Mouse (Mus musculus) limb, embryonic 15.5 days (tissue): ENCODE results near the gene Ryr3. TPM values are rescaled to one million over a fixed set of nuclear protein-coding genes. Genes with fewer than 3 reads are reported as not detected.

Experiments used
- ATAC-seq: fragments of 200-750 bp; cut with Nextera tagmentation; 2 replicates; pipeline ENCODE4 v1.8.0; 2017; ENCODE audit warnings: low read depth, moderate TSS enrichment; ENCODE audit not compliant: insufficient number of reproducible peaks, low FRiP score, low TSS enrichment
- H3K27ac ChIP-seq: fragments of 300-500 bp; sonication (generic); 2 replicates; pipeline ENCODE4 v1.5.1; 2015; ENCODE audit warnings: moderate library complexity, mild to moderate bottlenecking, inconsistent platforms
- H3K27me3 ChIP-seq: fragments of 300-500 bp; sonication (generic); 2 replicates; pipeline ENCODE4 v1.6.1; 2015; ENCODE audit warnings: inconsistent platforms
- H3K36me3 ChIP-seq: fragments of 300-500 bp; sonication (generic); 2 replicates; pipeline ENCODE4 v1.6.1; 2015; ENCODE audit warnings: inconsistent platforms
- H3K4me1 ChIP-seq: fragments of 300-500 bp; sonication (generic); 2 replicates; pipeline ENCODE4 v1.6.1; 2015; ENCODE audit warnings: inconsistent platforms
- H3K4me2 ChIP-seq: fragments of 300-500 bp; sonication (generic); 2 replicates; pipeline ENCODE4 v1.6.1; 2015; ENCODE audit warnings: mild to moderate bottlenecking, inconsistent platforms
- H3K4me3 ChIP-seq: fragments of 300-500 bp; sonication (generic); 2 replicates; pipeline ENCODE4 v1.5.1; 2015; ENCODE audit warnings: mild to moderate bottlenecking, inconsistent platforms
- H3K9ac ChIP-seq: fragments of 300-500 bp; sonication (generic); 2 replicates; pipeline ENCODE4 v1.6.1; 2015; ENCODE audit warnings: inconsistent platforms
- H3K9me3 ChIP-seq: fragments of 300-500 bp; sonication (generic); 2 replicates; pipeline ENCODE4 v1.6.1; 2016; ENCODE audit warnings: inconsistent platforms
- WGBS: fragments of 180-500 bp; shearing (Covaris S2); methylation state at CpG from one replicate; pipeline ENCODE4 v1.1.7; 2015; 5-methylcytosine and 5-hydroxymethylcytosine counted together
- polyA plus RNA-seq: library from polyadenylated mRNA; unstranded; fragments of >200 nt; fragmentation: Nextera tagmentation; extraction: Ambion mirVana; gene quantifications from 2 replicates; pipeline ENCODE4 v1.2.1, GENCODE M21; 2015

Gene Ryr3
- polyA plus RNA-seq, 1 experiment from 2014 or later = 0.68 TPM

GRCm38 (mm10) chr2:112676721-112677120 is 540.2 kb downstream of the Ryr3 start:
- Histone ChIP-seq H3K27ac (no peak overlapping the region), H3K4me3 (no peak overlapping the region), H3K9ac (no peak overlapping the region), H3K36me3 (no peaks in the 10 kb centered on the region), H3K4me1 (no peaks in the 10 kb centered on the region), H3K9me3 (no peaks in the 10 kb centered on the region), H3K4me2 (no peak overlapping the region), H3K27me3 (no peaks in the 10 kb centered on the region)
- WGBS = 47% methylated on average over 1 of the region's 1 CpGs
- ATAC-seq = no peak

- no peak for ATAC-seq
- WGBS = 74% methylated on average over 2 of the region's 2 CpGs
- Histone ChIP-seq H3K4me2 (no peak overlapping the region), H3K27me3 (no peaks in the 10 kb centered on the region), H3K9ac (no peak overlapping the region), H3K27ac (no peak overlapping the region), H3K36me3 (no peaks in the 10 kb centered on the region), H3K9me3 (no peaks in the 10 kb centered on the region), H3K4me3 (no peak overlapping the region), H3K4me1 (no peaks in the 10 kb centered on the region)
Observed at GRCm38 (mm10) chr2:112676175-112676574, 540.7 kb downstream of the Ryr3 start.

- Histone ChIP-seq H3K4me1 (no peaks in the 10 kb centered on the region), H3K27ac (no peak overlapping the region), H3K9ac (no peak overlapping the region), H3K4me2 (no peak overlapping the region), H3K4me3 (no peak overlapping the region), H3K9me3 (no peaks in the 10 kb centered on the region), H3K27me3 (no peaks in the 10 kb centered on the region), H3K36me3 (no peaks in the 10 kb centered on the region)
- no peak for ATAC-seq
- 83% methylated on average over 3 of the region's 3 CpGs for WGBS
Observed at GRCm38 (mm10) chr2:112669461-112669860, 547.4 kb downstream of the Ryr3 start.

GRCm38 (mm10) chr2:112656131-112656530 is 560.8 kb downstream of the Ryr3 start:
- no peak for ATAC-seq
- H3K9ac ChIP-seq = no peak overlapping the region
- H3K9me3 ChIP-seq = no peaks in the 10 kb centered on the region
- H3K4me2 ChIP-seq = no peak overlapping the region
- H3K36me3 ChIP-seq = no peaks in the 10 kb centered on the region
- H3K4me1 ChIP-seq = no peaks in the 10 kb centered on the region
- 58% methylated on average over 5 of the region's 5 CpGs for WGBS
- H3K27ac ChIP-seq = no peak overlapping the region
- no peak overlapping the region for H3K4me3 ChIP-seq
- no peaks in the 10 kb centered on the region for H3K27me3 ChIP-seq

GRCm38 (mm10) chr2:112653836-112654235 is 563.1 kb downstream of the Ryr3 start:
- Histone ChIP-seq H3K27me3 (no peaks in the 10 kb centered on the region), H3K4me3 (no peak overlapping the region), H3K27ac (no peak overlapping the region), H3K4me1 (no peaks in the 10 kb centered on the region), H3K9ac (no peak overlapping the region), H3K9me3 (no peaks in the 10 kb centered on the region), H3K36me3 (no peaks in the 10 kb centered on the region), H3K4me2 (no peak overlapping the region)
- WGBS = 43% methylated on average over 3 of the region's 3 CpGs
- ATAC-seq = no peak

GRCm38 (mm10) chr2:112637206-112637605 is 579.7 kb downstream of the Ryr3 start:
- Histone ChIP-seq H3K27me3 (no peaks in the 10 kb centered on the region), H3K4me3 (no peak overlapping the region), H3K4me1 (no peaks in the 10 kb centered on the region), H3K4me2 (no peak overlapping the region), H3K36me3 (no peaks in the 10 kb centered on the region), H3K9ac (no peak overlapping the region), H3K27ac (no peak overlapping the region), H3K9me3 (no peaks in the 10 kb centered on the region)
- 89% methylated on average over 5 of the region's 5 CpGs for WGBS
- ATAC-seq = no peak

- no peaks in the 10 kb centered on the region for H3K9me3 ChIP-seq
- 92% methylated on average over 9 of the region's 9 CpGs for WGBS
- no peak overlapping the region for H3K4me3 ChIP-seq
- H3K27ac ChIP-seq = no peak overlapping the region
- H3K4me2 ChIP-seq = no peak overlapping the region
- peaks cover 7% of the 10 kb centered on the region for H3K36me3 ChIP-seq
- no peaks in the 10 kb centered on the region for H3K4me1 ChIP-seq
- H3K27me3 ChIP-seq = no peaks in the 10 kb centered on the region
- no peak overlapping the region for H3K9ac ChIP-seq
- no peak for ATAC-seq
Observed at GRCm38 (mm10) chr2:112632536-112632935, 584.4 kb downstream of the Ryr3 start.

- Histone ChIP-seq H3K9ac (no peak overlapping the region), H3K9me3 (no peaks in the 10 kb centered on the region), H3K4me2 (no peak overlapping the region), H3K4me3 (no peak overlapping the region), H3K4me1 (no peaks in the 10 kb centered on the region), H3K27ac (no peak overlapping the region), H3K27me3 (no peaks in the 10 kb centered on the region), H3K36me3 (peaks cover 7% of the 10 kb centered on the region)
- WGBS = 72% methylated on average over 11 of the region's 11 CpGs
- ATAC-seq = no peak
Observed at GRCm38 (mm10) chr2:112630669-112631068, 586.2 kb downstream of the Ryr3 start.

GRCm38 (mm10) chr2:112625156-112625555 is 591.7 kb downstream of the Ryr3 start:
- Histone ChIP-seq H3K9ac (no peak overlapping the region), H3K4me1 (no peaks in the 10 kb centered on the region), H3K4me2 (no peak overlapping the region), H3K9me3 (no peaks in the 10 kb centered on the region), H3K27me3 (no peaks in the 10 kb centered on the region), H3K4me3 (no peak overlapping the region), H3K27ac (no peak overlapping the region), H3K36me3 (no peaks in the 10 kb centered on the region)
- ATAC-seq = no peak
- WGBS = 81% methylated on average over 3 of the region's 3 CpGs

- 19% methylated on average over 3 of the region's 3 CpGs for WGBS
- H3K9ac ChIP-seq = no peak overlapping the region
- ATAC-seq = no peak
- H3K9me3 ChIP-seq = no peaks in the 10 kb centered on the region
- no peak overlapping the region for H3K4me2 ChIP-seq
- no peak overlapping the region for H3K27ac ChIP-seq
- no peaks in the 10 kb centered on the region for H3K36me3 ChIP-seq
- H3K27me3 ChIP-seq = no peaks in the 10 kb centered on the region
- no peaks in the 10 kb centered on the region for H3K4me1 ChIP-seq
- no peak overlapping the region for H3K4me3 ChIP-seq
Observed at GRCm38 (mm10) chr2:112617206-112617605, 599.7 kb downstream of the Ryr3 start.

GRCm38 (mm10) chr2:112614375-112614774 is 602.5 kb downstream of the Ryr3 start:
- Histone ChIP-seq H3K4me1 (no peaks in the 10 kb centered on the region), H3K9ac (no peak overlapping the region), H3K36me3 (no peaks in the 10 kb centered on the region), H3K9me3 (no peaks in the 10 kb centered on the region), H3K27ac (no peak overlapping the region), H3K27me3 (no peaks in the 10 kb centered on the region), H3K4me2 (no peak overlapping the region), H3K4me3 (no peak overlapping the region)
- 88% methylated on average over 7 of the region's 7 CpGs for WGBS
- no peak for ATAC-seq

GRCm38 (mm10) chr2:112612628-112613027 is 604.3 kb downstream of the Ryr3 start:
- Histone ChIP-seq H3K9ac (no peak overlapping the region), H3K4me3 (no peak overlapping the region), H3K27me3 (no peaks in the 10 kb centered on the region), H3K4me2 (no peak overlapping the region), H3K9me3 (no peaks in the 10 kb centered on the region), H3K36me3 (no peaks in the 10 kb centered on the region), H3K4me1 (no peaks in the 10 kb centered on the region), H3K27ac (no peak overlapping the region)
- ATAC-seq = no peak
- 71% methylated on average over 3 of the region's 3 CpGs for WGBS

- no peaks in the 10 kb centered on the region for H3K27me3 ChIP-seq
- no peak overlapping the region for H3K9ac ChIP-seq
- peaks cover 3% of the 10 kb centered on the region; the same call in 1 of the 2 replicates for H3K4me1 ChIP-seq
- no peak for ATAC-seq
- no peaks in the 10 kb centered on the region for H3K9me3 ChIP-seq
- H3K27ac ChIP-seq = no peak overlapping the region
- H3K36me3 ChIP-seq = no peaks in the 10 kb centered on the region
- WGBS = 78% methylated on average over 3 of the region's 3 CpGs
- H3K4me2 ChIP-seq = no peak overlapping the region
- no peak overlapping the region for H3K4me3 ChIP-seq
Observed at GRCm38 (mm10) chr2:112606536-112606935, 610.4 kb downstream of the Ryr3 start.
